Mouse (Mus musculus) heart, postnatal 0 days (tissue): ENCODE measurements around the gene Atp6v0a1. TPM values are rescaled to one million over a fixed set of nuclear protein-coding genes. Genes with fewer than 3 reads are reported as not detected.

Experiments
- ATAC-seq: fragments of 200-750 bp; cut with Nextera tagmentation; 2 replicates; pipeline ENCODE4 v1.8.0; 2017; ENCODE audit warnings: low read depth, moderate number of reproducible peaks, moderate library complexity; ENCODE audit not compliant: insufficient read depth
- DNase-seq: peaks from one replicate; pipeline ENCODE4 v3.0.0-alpha.2; 2016; ENCODE audit warnings: low spot score
- H3K27ac ChIP-seq: fragments of 300-500 bp; sonication (generic); 2 replicates; pipeline ENCODE4 v1.5.1; 2014; ENCODE audit warnings: low read depth, mild to moderate bottlenecking
- H3K27me3 ChIP-seq: fragments of 300-500 bp; sonication (generic); 2 replicates; pipeline ENCODE4 v1.6.1; 2014; ENCODE audit warnings: low read length, mixed read lengths; ENCODE audit not compliant: control insufficient read depth, insufficient read depth
- H3K36me3 ChIP-seq: fragments of 300-500 bp; sonication (generic); replicated peaks from 2 replicates; pipeline ENCODE4 v1.6.1; 2014; ENCODE audit warnings: low read length, mixed read lengths; ENCODE audit not compliant: control insufficient read depth, insufficient read depth
- H3K4me1 ChIP-seq: fragments of 300-500 bp; sonication (generic); 2 replicates; pipeline ENCODE4 v1.6.1; 2014; ENCODE audit warnings: antibody characterized with exemption; ENCODE audit not compliant: control insufficient read depth, insufficient read depth
- H3K4me2 ChIP-seq: fragments of 300-500 bp; sonication (generic); 2 replicates; pipeline ENCODE4 v1.6.1; 2014; ENCODE audit warnings: low read depth, mild to moderate bottlenecking, low read length, moderate library complexity
- H3K4me3 ChIP-seq: fragments of 300-500 bp; sonication (generic); 2 replicates; pipeline ENCODE4 v1.5.1; 2014; ENCODE audit warnings: low read depth, low read length
- H3K9ac ChIP-seq: fragments of 300-500 bp; sonication (generic); replicated peaks from 2 replicates; pipeline ENCODE4 v1.6.1; 2014; ENCODE audit warnings: low read depth, low read length, mixed read lengths
- H3K9me3 ChIP-seq: fragments of 300-500 bp; sonication (generic); replicated peaks from 2 replicates; pipeline ENCODE4 v1.6.1; 2016; ENCODE audit warnings: low read length; ENCODE audit not compliant: control insufficient read depth
- CTCF ChIP-seq: IDR thresholded peaks from 2 replicates; pipeline ENCODE4 v1.5.1; 2016; ENCODE audit warnings: antibody characterized with exemption, control low read depth, low read depth
- EP300 ChIP-seq: IDR thresholded peaks from 2 replicates; pipeline ENCODE4 v1.6.1; 2016; ENCODE audit warnings: antibody characterized with exemption, low read depth
- WGBS: fragments of 180-500 bp; shearing (Covaris S2); extraction: QIAGEN DNeasy Blood & Tissue Kit; methylation state at CpG from one replicate; pipeline ENCODE4 v1.1.7; 2014; 5-methylcytosine and 5-hydroxymethylcytosine counted together
- polyA plus RNA-seq: library from polyadenylated mRNA; unstranded; fragments of >200 nt; fragmentation: Nextera tagmentation; extraction: Ambion mirVana; gene quantifications from 2 replicates; pipeline ENCODE4 v1.2.1, GENCODE M21; 2015
- total RNA-seq: library from RNA; depleted of rRNA; stranded (reverse); fragments of >200 nt; gene quantifications from 2 replicates; pipeline ENCODE4 v1.2.3, GENCODE M21; 2014; ENCODE audit warnings: low replicate concordance

Atp6v0a1 gene
- total and polyA plus RNA-seq, 2 experiments from 2014 or later = 50.3 to 57.1 TPM

DNA sequence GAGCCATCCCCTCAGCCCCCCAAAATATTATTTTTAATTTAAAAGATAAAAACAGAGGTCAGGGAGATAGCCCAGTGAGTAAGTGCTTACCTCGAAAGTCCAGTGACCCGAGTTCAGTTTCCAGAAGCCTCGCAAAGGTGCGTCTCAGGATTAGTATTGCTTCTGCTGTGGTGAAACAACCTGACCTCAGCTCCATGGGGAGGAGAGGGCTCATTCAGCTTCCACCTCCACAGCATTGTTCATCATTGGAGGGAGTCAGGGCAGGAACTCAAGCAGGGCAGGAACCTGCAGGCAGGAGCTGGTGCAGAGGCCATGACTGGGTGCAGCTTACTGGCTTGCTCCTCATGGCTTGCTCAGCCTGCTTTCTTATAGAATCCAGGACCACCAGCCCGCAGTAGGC is 51.8 kb downstream of the Atp6v0a1 start:
- Histone ChIP-seq H3K9me3 (no peaks in the 10 kb centered on the region), H3K4me3 (no peak overlapping the region), H3K9ac (no peak overlapping the region; the same call in 1 of the 2 replicates), H3K27ac (peak overlapping the region; percentile 93), H3K4me2 (no peak overlapping the region), H3K36me3 (peaks cover 6% of the 10 kb centered on the region; the same call in 1 of the 2 replicates), H3K4me1 (peaks cover 79% of the 10 kb centered on the region), H3K27me3 (no peaks in the 10 kb centered on the region)
- 79% methylated on average over 5 of the region's 5 CpGs for WGBS
- TF ChIP-seq CTCF (no peak), EP300 (no peak)
- ATAC-seq (no peak), DNase-seq (no peak)

DNA sequence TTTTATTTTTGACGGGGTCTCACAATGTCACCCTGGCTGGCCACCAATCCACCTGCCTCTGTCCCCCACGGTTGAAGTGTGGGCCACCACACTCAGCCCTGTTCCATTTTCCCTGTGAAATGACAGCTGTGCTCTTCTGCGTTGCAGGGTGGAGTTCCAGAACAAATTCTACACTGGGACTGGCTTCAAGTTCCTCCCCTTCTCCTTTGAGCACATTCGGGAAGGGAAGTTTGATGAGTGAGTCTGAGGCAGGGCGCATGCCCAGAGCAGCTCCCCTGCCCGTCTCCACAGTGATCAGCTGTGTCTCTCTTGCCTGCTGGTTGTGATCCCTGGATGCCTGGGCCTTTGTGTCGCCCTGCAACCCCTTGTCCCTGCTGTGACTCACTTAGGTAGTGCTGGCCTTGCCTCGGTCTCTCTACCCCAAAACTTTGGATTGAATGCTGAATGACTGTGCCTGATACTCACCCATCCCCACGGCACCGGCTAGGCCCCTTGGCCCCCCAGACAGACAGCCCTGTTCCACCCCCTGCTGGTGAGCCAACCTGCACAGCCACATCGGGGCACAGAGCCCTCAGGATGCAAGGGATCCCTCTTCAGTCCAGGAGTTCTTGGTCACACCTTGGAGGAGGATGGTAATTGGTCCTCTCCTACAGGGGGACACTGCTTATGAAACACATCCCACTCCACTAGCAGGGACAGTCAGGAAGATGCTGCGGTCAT is 53.1 kb downstream of the Atp6v0a1 start:
- Histone ChIP-seq H3K36me3 (peaks cover 6% of the 10 kb centered on the region; the same call in 1 of the 2 replicates), H3K27ac (peak overlapping the region; percentile 93), H3K4me1 (peaks cover 66% of the 10 kb centered on the region), H3K4me2 (no peak overlapping the region), H3K9me3 (no peaks in the 10 kb centered on the region), H3K9ac (peak overlapping the region; percentile 47), H3K27me3 (no peaks in the 10 kb centered on the region), H3K4me3 (no peak overlapping the region)
- DNase-seq (no peak), ATAC-seq (no peak)
- 58% methylated on average over 12 of the region's 12 CpGs for WGBS
- no peak; the same call in 1 of the 2 replicates for TF ChIP-seq CTCF
- TF ChIP-seq EP300 = no peak

DNA sequence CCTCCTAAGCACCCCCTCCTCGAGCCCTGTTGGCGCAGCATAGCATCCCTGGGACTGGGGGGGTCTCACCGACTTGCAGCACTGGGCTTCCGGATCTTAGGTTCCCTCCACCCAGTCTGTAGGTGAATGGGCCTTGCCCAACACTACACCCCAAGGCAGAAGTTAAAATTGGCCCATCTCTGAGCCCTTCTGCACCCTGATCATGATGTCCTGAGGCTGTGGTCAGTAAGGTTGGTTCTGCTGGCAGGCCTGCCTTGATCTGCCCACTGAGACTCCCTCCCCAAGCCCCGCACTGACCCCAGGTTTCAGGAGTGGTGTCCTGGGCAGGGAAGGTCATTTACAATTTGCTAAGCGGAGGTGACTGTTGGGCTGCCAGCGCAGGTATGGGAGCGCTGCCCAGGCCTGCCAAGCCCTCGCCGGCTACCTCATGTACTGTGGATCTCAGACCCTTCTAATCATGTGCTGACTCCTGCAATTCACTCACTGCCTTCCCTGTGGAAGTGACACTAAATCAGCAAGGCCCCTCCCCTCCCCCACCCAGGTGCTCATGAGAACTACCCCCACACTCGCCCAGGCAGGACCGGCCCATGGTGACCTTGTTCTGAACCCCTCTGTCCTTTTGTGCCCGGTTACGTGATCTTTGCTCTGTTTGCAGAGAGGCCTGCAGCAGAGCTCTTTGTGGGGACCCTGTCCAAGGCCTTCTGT is 53.9 kb downstream of the Atp6v0a1 start:
- Histone ChIP-seq H3K9ac (peak overlapping the region; percentile 47), H3K27me3 (no peaks in the 10 kb centered on the region), H3K4me1 (peaks cover 62% of the 10 kb centered on the region), H3K36me3 (peaks cover 6% of the 10 kb centered on the region; the same call in 1 of the 2 replicates), H3K27ac (peak overlapping the region; percentile 93), H3K9me3 (no peaks in the 10 kb centered on the region), H3K4me3 (no peak overlapping the region), H3K4me2 (peak overlapping the region; percentile 33; the same call in 1 of the 2 replicates)
- 36% methylated on average over 14 of the region's 14 CpGs for WGBS
- ATAC-seq (peak; percentile 10), DNase-seq (peak; percentile 68)
- TF ChIP-seq EP300 (no peak), CTCF (no peak)

DNA sequence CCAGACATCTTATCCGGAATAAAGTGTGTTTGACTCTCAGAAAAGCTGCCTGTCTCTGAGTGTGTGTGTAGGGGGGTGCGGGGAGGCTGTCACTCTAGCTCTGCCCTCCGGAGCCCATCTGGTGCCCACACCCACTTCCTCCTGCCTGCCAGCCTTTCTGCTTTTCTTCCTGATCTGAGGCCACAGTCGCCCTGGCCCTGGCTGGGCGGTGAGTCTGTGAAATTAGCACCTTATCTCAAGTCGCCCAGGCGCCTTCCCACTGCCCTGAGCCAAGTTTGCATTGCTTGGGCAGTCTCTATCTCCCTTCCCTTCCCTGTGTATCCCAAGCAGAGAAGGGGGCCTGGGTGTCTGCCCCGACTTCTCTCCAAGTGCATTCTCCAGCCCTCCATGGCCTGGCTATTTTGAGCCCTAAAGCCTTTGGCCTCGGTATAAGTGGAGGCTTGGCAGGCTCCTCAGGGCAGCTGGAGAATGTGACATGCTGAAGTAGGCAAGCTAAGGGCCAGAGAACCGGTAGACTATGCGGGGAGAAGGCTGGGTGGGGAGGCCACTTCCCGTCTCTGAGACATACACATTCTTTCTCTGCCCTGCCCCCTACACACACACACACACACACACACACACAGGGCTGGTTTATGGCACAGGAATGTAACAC is 54.5 kb downstream of the Atp6v0a1 start:
- peaks cover 6% of the 10 kb centered on the region; the same call in 1 of the 2 replicates for H3K36me3 ChIP-seq
- H3K9ac ChIP-seq = peak overlapping the region; percentile 47
- H3K4me2 ChIP-seq = peak overlapping the region; percentile 33; the same call in 1 of the 2 replicates
- H3K4me3 ChIP-seq = no peak overlapping the region
- ATAC-seq (peak; percentile 81), DNase-seq (peak; percentile 92)
- H3K4me1 ChIP-seq = peaks cover 58% of the 10 kb centered on the region
- H3K9me3 ChIP-seq = no peaks in the 10 kb centered on the region
- TF ChIP-seq EP300 (peak; percentile 29; the same call in 1 of the 2 replicates), CTCF (peak; percentile 0; the same call in 1 of the 2 replicates)
- WGBS = 2% methylated on average over 12 of the region's 12 CpGs
- H3K27ac ChIP-seq = peak overlapping the region; percentile 93
- H3K27me3 ChIP-seq = no peaks in the 10 kb centered on the region

DNA sequence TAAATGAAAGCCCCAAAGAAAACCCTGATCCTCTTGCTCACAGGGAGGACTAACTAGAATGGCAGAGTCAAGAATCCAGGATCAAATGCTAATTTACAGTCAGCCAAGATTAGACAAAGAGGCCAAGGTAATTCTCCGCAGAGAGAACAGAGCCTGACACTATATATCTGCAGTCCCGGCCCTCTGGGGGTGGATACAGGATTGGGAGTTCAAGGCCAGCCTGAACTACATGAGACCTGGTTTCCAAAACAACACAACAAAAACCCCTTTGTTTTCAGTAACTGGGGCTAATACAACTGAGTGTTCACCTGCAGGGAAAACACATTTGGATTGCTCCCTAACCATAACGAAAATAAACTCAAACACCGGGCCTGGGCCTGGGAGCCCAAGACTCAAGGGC is 55.2 kb downstream of the Atp6v0a1 start:
- TF ChIP-seq EP300 (no peak), CTCF (no peak)
- Histone ChIP-seq H3K27me3 (no peaks in the 10 kb centered on the region), H3K4me3 (no peak overlapping the region), H3K36me3 (peaks cover 6% of the 10 kb centered on the region; the same call in 1 of the 2 replicates), H3K9me3 (no peaks in the 10 kb centered on the region), H3K27ac (peak overlapping the region; percentile 93), H3K4me1 (peaks cover 51% of the 10 kb centered on the region), H3K9ac (no peak overlapping the region), H3K4me2 (no peak overlapping the region)
- ATAC-seq (no peak), DNase-seq (no peak)
- 43% methylated on average over 4 of the region's 4 CpGs for WGBS
